Mouse (Mus musculus) lung, adult 2 months (tissue): ENCODE measurements around the gene Homer1. TPM values are rescaled to one million over a fixed set of nuclear protein-coding genes. Genes with fewer than 3 reads are reported as not detected.

Source experiments
- DNase-seq: peaks from one replicate; pipeline ENCODE4 v3.0.0; 2022
- H3K4me1 ChIP-seq: fragments of 200-500 bp; 2 replicates; pipeline ENCODE4 v1.6.1; 2011; ENCODE audit warnings: low read length; ENCODE audit not compliant: control insufficient read depth, insufficient read depth
- H3K4me3 ChIP-seq: fragments of 200-500 bp; replicated peaks from 2 replicates; pipeline ENCODE3; 2011; ENCODE audit warnings: low read depth, mild to moderate bottlenecking, control low read depth, low read length; ENCODE audit errors: extremely low read depth
- CTCF ChIP-seq: fragments of 200-500 bp; IDR thresholded peaks from 2 replicates; pipeline ENCODE4 v1.5.1; 2011; ENCODE audit warnings: mild to moderate bottlenecking, low read length, control low read depth; ENCODE audit not compliant: insufficient read depth
- POLR2A ChIP-seq: fragments of 200-500 bp; IDR thresholded peaks from 2 replicates; pipeline ENCODE4 v1.6.1; 2011; ENCODE audit warnings: low read depth, mild to moderate bottlenecking, control low read depth, low read length, borderline replicate concordance; ENCODE audit errors: extremely low read depth
- WGBS: fragments of 180-500 bp; shearing (Covaris S2); methylation state at CpG from one replicate; pipeline ENCODE4 v1.1.7; 2018; 5-methylcytosine and 5-hydroxymethylcytosine counted together
- polyA plus RNA-seq: library from polyadenylated mRNA; depleted of rRNA; stranded (reverse); fragments of >200 nt; gene quantifications from 2 replicates; pipeline ENCODE4 v1.2.3, GENCODE M21; 2012

The Homer1 gene
- polyA plus RNA-seq, 1 experiment = 1.9 TPM

- DNase-seq = no peak
- TF ChIP-seq CTCF = no peak
- no peak for TF ChIP-seq POLR2A
- H3K4me3 ChIP-seq = no peak overlapping the region
- WGBS = 75% methylated on average over 1 of the region's 1 CpGs
- no peaks in the 10 kb centered on the region; the same call in 1 of the 2 replicates for H3K4me1 ChIP-seq
Observed at GRCm38 (mm10) chr13:93385147-93385546, 85.7 kb downstream of the Homer1 start.

GRCm38 (mm10) chr13:93387440-93387839, 88.0 kb downstream of the Homer1 start:
- DNase-seq = no peak
- WGBS = 93% methylated on average over 5 of the region's 5 CpGs
- no peaks in the 10 kb centered on the region for H3K4me1 ChIP-seq
- H3K4me3 ChIP-seq = no peak overlapping the region
- TF ChIP-seq CTCF (no peak), POLR2A (no peak)

DNA sequence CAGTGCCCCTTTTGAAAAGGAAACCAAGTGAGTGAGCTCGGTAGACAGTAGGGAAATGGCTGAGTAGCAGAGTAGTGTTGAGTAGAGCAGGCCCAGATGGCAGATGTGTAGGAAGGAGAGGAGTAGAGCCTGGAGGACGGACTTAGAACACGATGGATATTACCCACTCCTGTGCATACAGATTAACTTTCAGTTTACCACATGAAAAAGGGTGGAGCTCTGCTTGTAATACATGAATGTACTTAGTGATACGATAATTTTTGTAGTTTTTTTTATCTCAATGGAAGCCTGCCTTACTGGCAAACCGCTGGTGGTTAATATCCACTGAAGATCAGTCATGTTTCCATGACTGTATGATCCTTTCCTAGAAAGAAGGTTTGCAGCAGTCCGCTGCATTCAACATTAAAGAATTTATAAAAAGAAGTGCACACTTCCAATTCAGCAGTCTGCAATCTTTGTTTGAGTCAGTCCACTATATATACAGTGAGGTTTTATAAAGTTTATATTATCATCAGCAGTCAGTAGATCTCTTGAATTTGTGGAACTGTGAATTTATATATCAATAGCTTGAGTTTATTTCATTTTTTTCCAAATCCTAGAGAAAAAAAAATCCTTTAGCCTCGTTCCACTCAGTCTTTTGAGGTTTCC, 89.3 kb downstream of the Homer1 start:
- H3K4me1 ChIP-seq = no peaks in the 10 kb centered on the region

GRCm38 (mm10) chr13:93389242-93389625, 89.8 kb downstream of the Homer1 start:
- no peak for DNase-seq
- WGBS = 65% methylated on average over 2 of the region's 2 CpGs
- TF ChIP-seq POLR2A = no peak
- TF ChIP-seq CTCF = no peak
- no peaks in the 10 kb centered on the region for H3K4me1 ChIP-seq
- H3K4me3 ChIP-seq = no peak overlapping the region

More for the DNA sequence above, 89.3 kb downstream of the Homer1 start:
- no peak for DNase-seq
- TF ChIP-seq CTCF (no peak), POLR2A (no peak)
- 65% methylated on average over 7 of the region's 7 CpGs for WGBS
- H3K4me3 ChIP-seq = no peak overlapping the region

DNA sequence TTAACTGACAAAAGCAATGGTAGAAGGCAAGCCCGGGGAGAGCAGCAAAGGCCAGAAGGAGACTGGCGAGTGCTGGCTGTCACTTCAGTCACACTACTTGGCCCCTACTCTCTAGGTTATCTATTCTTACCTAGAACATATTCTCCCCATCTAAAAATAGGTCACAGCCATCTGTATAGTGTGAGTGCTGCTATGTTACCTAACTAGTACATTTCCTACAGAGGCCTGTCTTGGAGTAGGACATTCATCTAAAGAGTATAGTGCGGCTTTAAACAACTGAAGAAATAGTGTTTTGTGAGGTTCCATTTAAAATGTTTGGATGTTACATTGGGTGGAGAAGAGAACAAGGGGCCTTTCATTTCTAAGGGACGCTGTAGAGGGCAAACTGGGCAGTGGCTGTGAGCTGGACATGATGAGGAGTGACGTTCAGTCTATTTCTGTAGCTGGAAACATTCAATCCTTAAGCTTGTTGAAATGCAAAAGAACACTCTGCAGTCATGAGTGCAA, 100.3 kb downstream of the Homer1 start:
- Histone ChIP-seq H3K4me1 (no peaks in the 10 kb centered on the region), H3K4me3 (no peak overlapping the region)
- TF ChIP-seq POLR2A = no peak
- TF ChIP-seq CTCF = no peak
- DNase-seq = no peak
- WGBS = 87% methylated on average over 5 of the region's 5 CpGs

DNA sequence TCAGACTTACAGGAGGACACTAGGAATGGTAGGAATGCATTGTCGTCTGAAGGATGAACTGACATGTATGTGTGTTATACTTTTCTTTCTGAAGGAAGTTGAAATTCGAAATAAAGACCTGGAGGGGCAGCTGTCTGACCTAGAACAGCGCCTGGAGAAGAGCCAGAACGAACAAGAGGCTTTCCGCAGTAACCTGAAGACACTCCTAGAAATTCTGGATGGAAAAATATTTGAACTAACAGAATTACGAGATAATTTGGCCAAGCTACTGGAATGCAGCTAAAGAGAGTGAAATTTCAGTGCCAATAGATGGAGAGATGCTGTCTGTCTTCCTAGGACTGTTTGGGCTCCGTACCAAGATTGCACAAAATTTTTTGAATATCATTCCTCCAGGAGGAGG, 102.5 kb downstream of the Homer1 start:
- WGBS = 73% methylated on average over 7 of the region's 7 CpGs
- no peaks in the 10 kb centered on the region for H3K4me1 ChIP-seq
- DNase-seq = no peak
- no peak overlapping the region for H3K4me3 ChIP-seq
- TF ChIP-seq POLR2A = no peak
- TF ChIP-seq CTCF = no peak

GRCm38 (mm10) chr13:93406855-93407254, 107.4 kb downstream of the Homer1 start:
- no peak for TF ChIP-seq POLR2A
- 84% methylated on average over 5 of the region's 5 CpGs for WGBS

DNA sequence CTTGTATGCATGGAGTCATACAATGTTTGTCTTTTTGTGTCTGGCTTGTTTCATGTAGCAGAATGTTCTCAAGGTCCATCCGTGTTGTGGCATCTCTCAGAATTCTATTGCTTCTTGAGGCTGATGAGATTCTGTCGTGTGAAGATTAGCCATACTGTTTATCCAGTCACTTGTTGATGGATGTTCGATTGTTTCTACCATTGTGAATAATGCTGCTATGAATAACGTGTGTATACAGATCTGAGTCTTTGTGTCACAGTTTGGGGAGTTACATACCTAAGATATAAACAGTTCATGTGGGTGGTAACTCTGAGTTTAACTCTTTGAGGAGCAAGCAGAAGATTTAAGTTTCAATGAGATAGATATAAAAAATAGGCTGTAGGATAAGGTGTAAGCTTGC, 110.9 kb downstream of the Homer1 start:
- no peaks in the 10 kb centered on the region for H3K4me1 ChIP-seq
- no peak for DNase-seq
- TF ChIP-seq POLR2A (no peak), CTCF (no peak)
- WGBS = 47% methylated on average over 4 of the region's 4 CpGs
- no peak overlapping the region for H3K4me3 ChIP-seq

More at GRCm38 (mm10) chr13:93406855-93407254, 107.4 kb downstream of the Homer1 start:
- no peaks in the 10 kb centered on the region for H3K4me1 ChIP-seq
- no peak for DNase-seq
- no peak overlapping the region for H3K4me3 ChIP-seq

DNA sequence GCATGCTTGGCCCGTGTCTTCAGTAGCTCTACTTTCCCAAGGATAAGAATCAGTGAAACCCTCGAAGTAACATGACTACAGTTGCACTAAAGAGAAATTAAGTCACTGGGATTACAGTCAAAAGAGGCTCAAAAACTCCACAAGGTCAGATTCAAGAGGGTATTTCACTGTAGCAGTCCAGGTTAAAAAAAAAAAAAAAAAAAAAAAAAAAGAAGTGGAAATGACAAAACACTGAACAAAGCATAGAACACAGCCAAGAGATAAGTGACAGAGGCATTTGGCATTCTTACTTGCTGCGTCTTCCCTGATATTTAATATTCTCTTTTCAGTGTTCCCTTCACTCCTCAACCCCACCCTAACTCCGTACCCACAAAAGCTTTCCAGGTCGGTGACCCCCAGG, 115.6 kb downstream of the Homer1 start:
- TF ChIP-seq POLR2A (no peak), CTCF (no peak)
- Histone ChIP-seq H3K4me1 (no peaks in the 10 kb centered on the region), H3K4me3 (no peak overlapping the region)
- 82% methylated on average over 5 of the region's 5 CpGs for WGBS
- DNase-seq = no peak

- H3K4me3 ChIP-seq = no peak overlapping the region
- no peak for DNase-seq
- whole genome bisulfite sequencing = 64% methylated on average over 2 of the region's 2 CpGs
- TF ChIP-seq POLR2A (no peak), CTCF (no peak)
- H3K4me1 ChIP-seq = no peaks in the 10 kb centered on the region
Observed at GRCm38 (mm10) chr13:93418292-93418691, 118.9 kb downstream of the Homer1 start.

DNA sequence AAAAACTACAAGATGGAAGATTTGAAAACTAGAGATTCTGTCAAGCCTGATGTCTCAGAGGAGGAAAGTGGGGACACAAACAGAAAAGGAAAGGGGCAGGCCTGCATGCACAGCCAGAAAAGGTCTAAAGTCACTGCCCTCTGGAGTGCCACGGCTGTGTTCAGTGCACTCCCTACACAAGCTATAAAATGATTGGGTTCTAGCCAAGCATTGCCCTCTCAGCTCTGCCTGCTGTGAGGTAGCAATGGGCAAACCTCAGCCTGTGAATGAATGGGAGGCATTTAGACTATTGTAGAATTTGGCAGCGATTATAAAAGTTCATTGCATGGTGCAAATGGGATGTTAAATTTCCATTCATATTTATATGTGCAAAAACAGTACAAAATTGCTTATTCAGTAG, 120.3 kb downstream of the Homer1 start:
- 73% methylated on average over 2 of the region's 2 CpGs for WGBS
- DNase-seq = no peak
- TF ChIP-seq POLR2A (no peak), CTCF (no peak)
- Histone ChIP-seq H3K4me1 (no peaks in the 10 kb centered on the region), H3K4me3 (no peak overlapping the region)
